Mouse (Mus musculus) adrenal gland, postnatal 25 days (tissue): ENCODE measurements around the gene H2afv. TPM values are rescaled to one million over a fixed set of nuclear protein-coding genes. Genes with fewer than 3 reads are reported as not detected.
A peak's percentile ranks its signal among the peaks of the same experiment; 100 is the strongest.

Experiments
- DNase-seq: peaks from one replicate; pipeline ENCODE4 v3.0.0; 2021; ENCODE audit warnings: mixed read lengths
- microRNA-seq, 2 experiments: library from miRNA; unstranded; fragments of <30 nt; microRNA quantifications; one replicate each; pipeline ENCODE4 v1.2.0; 2021
- total RNA-seq: library from RNA; stranded (reverse); gene quantifications from 2 replicates; pipeline ENCODE4 v1.2.3, GENCODE M21; 2021

The H2afv gene
- total RNA-seq, 1 experiment from 2014 or later = 84.5 TPM

GRCm38 (mm10) chr11:6388726-6389413 lies 55.4 kb downstream of the H2afv start, which contains the start of gene Zmiz2:
Gene Zmiz2 (plus strand): TSS chr11:6389074.
- peak; percentile 97 for DNase-seq

GRCm38 (mm10) chr11:6388126-6388725 lies 56.0 kb downstream of the H2afv start:
- DNase-seq = no peak

DNA sequence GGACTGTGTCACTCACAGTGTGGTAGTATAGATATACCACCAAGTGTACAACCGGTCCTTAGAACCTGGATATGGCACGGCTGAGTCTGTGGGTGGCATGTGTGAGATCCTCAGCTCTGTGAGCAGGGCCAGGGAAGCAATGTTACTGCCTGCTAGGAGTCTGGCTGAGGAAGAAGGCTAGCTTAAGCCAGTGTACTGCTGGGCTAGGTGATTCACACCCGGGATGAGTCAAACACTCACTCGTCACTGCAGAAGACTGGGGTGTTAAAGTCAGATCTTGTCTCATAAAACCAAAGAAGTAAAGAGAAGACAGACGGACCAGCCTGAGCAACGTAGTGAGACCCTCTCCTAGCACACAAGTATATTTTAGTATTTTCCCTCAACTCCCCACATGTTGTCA lies 63.3 kb downstream of the H2afv start:
- DNase-seq = peak; percentile 37

Small RNAs within 50 kb of the gene (microRNA-seq; reads per million reads assigned to microRNA genes)
- gene Gm22123 = 0.71 to 1.0 reads per million in 2 experiments
- gene Mir7651 = 0 to 0.36 reads per million in 2 experiments

Other genes starting within 250 kb of the H2afv start
- gene A730071L15Rik, start 244.4 kb downstream of the H2afv start, total RNA-seq = 0.39 TPM in 1 of 2 replicates, not detected in the other
- 59.0 and 63.1 TPM in 2 replicates for gene Nudcd3, start 244.0 kb downstream of the H2afv start, total RNA-seq
- gene Npc1l1, start 214.3 kb downstream of the H2afv start, total RNA-seq = not detected in 2 replicates
- 52.5 and 57.3 TPM in 2 replicates for gene Ddx56, start 176.7 kb downstream of the H2afv start, total RNA-seq
- 93.1 and 105 TPM in 2 replicates for gene Tmed4, start 169.6 kb downstream of the H2afv start, total RNA-seq
- gene Ogdh, start 152.8 kb downstream of the H2afv start, total RNA-seq = 547 and 550 TPM in 2 replicates
- 61.5 and 63.4 TPM in 2 replicates for gene Zmiz2, start 55.4 kb downstream of the H2afv start, total RNA-seq
- 1,910 and 1,993 TPM in 2 replicates for gene Ppia, start 29.0 kb downstream of the H2afv start, total RNA-seq
- gene Purb, start 31.5 kb upstream of the H2afv start, total RNA-seq = 72.5 and 73.5 TPM in 2 replicates
- 0.48 and 1.3 TPM in 2 replicates for gene Myo1g, start 76.5 kb upstream of the H2afv start, total RNA-seq
- gene Ccm2, start 102.4 kb upstream of the H2afv start, total RNA-seq = 31.5 and 38.4 TPM in 2 replicates
- gene Nacad, start 161.6 kb upstream of the H2afv start, total RNA-seq = 2.2 and 2.5 TPM in 2 replicates
- gene Tbrg4, start 181.6 kb upstream of the H2afv start, total RNA-seq = 54.1 and 60.7 TPM in 2 replicates
- not detected in 2 replicates for gene Wap, start 194.2 kb upstream of the H2afv start, total RNA-seq
- gene Ramp3, start 214.1 kb upstream of the H2afv start, total RNA-seq = 10.5 and 13.4 TPM in 2 replicates